Mouse (Mus musculus) neutrophil, adult 65 days (primary cell): ENCODE data around the gene Mysm1. TPM values are rescaled to one million over a fixed set of nuclear protein-coding genes. Genes with fewer than 3 reads are reported as not detected.

Experiments
- total RNA-seq: library from RNA; stranded (reverse); gene quantifications from 2 replicates; pipeline ENCODE4 v1.2.4, GENCODE M21; 2023

The Mysm1 gene
- 44.0 and 55.3 TPM in 2 replicates for total RNA-seq

DNA sequence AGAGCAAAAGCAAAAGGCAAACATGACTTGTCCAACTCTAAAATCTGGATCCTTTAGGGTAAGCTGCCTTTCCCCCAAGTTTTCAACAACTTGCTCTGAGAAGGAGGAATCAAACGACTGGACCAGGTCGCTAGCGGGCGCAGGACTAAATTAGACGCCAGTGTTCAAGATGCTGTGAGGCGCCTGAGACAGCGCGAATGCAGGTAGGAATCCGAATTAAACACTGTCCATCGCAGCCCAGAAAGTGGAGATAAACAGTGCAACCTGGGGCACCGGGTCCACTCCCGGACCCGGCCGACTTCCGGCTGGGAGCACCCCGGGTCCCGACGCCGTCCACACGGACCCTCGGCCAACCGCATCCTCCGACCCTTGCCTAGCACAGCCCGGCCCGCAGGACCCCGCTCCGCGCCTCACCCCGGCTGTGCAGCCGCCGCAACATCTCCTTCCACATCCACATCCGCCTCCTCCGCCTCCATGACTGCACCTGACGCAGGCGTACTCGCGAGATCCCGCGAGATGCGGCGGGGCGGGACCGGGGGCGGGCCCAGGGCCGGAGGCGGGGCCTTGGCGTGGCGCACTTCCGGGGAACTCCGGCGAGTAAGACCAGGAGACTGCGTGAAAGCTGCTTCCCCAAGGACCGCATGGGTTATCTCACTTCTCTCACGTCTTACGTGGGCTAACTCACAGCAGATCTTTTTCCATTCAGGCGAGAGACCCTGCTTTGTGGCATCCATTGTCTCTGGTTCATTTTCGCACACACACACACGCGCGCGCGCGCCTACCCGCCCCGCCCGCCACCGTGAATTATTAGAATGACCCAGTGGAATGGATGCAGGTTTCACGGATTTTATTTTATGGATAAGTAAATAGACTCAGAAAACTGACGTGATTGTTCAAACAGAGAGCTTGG lies at the start of gene Mysm1:
Mysm1 (minus strand) TSS at position 511 of the 910 bp plus-strand sequence.

DNA sequence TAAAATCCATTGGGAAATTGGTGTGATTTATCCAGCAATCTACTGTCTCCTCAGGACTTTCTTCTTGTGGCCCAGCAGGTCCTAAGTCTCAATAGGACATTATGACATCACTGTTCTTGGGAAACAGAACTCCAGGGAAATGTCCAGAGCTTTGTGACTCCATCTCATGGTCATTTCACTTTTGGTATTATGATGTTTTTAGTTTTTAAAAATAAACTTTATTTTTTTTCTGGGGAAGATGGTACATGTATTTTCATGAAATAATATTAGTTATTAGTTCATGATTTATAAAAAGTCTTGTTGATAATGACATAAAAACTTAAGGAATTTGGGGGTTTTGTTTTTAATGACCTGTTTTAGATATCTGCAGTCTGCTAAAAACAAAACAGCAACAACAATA lies 50.2 kb downstream of the Mysm1 start, which contains the start of gene Eqtn:
Eqtn (minus strand) TSS at position 101 of the 400 bp plus-strand sequence.

Other genes starting within 250 kb of the Mysm1 start
- gene Tek, start 239.8 kb downstream of the Mysm1 start, total RNA-seq = 0.09 and 0.14 TPM in 2 replicates
- gene Eqtn, start 50.3 kb downstream of the Mysm1 start, total RNA-seq = not detected in 2 replicates
- 601 and 1,027 TPM in 2 replicates for gene Jun, start 73.1 kb upstream of the Mysm1 start, total RNA-seq